Mouse (Mus musculus): ENCODE data around the gene Ptcd2. TPM values are rescaled to one million over a fixed set of nuclear protein-coding genes. Genes with fewer than 3 reads are reported as not detected.
"Not testable (repeated sequence)": the region's sequence is repeated elsewhere in the genome, so short reads cannot be mapped to it uniquely, and the experiment has no call there.

Ptcd2 gene
- polyA plus RNA-seq, 2 experiments, result 13.3 to 28.4 TPM

GRCm38 (mm10) chr13:99341504-99341903, 3.0 kb downstream of the Ptcd2 start:
- TF ChIP-seq CTCF (IDR thresholded peaks at IDR 0.05; ENCODE audit: low read depth) (no peak), EP300 (IDR thresholded peaks at IDR 0.05; ENCODE audit: low read depth) (no peak)
- WGBS (ENCODE audit: insufficient replicate concordance), result 71% methylated on average over 6 of the region's 6 CpGs
- H3K9ac ChIP-seq (replicated peaks), result no peak overlapping the region
- no peak overlapping the region for H3K4me3 ChIP-seq (ENCODE audit: insufficient read depth in 1 of 2, low read depth in 2 of 2, low read length in 2 of 2)
- DNase-seq (ENCODE audit: low read depth in 3 of 3, low spot score in 3 of 3) (no peak), ATAC-seq (ENCODE audit: insufficient read depth) (no peak)
- H3K36me3 ChIP-seq (replicated peaks; ENCODE audit: control insufficient read depth, insufficient read depth, low read depth), result peaks cover 13% of the 10 kb centered on the region
- no peak overlapping the region for H3K27ac ChIP-seq
- H3K9me3 ChIP-seq (ENCODE audit: control insufficient read depth, low read length), result no peaks in the 10 kb centered on the region
- H3K4me1 ChIP-seq (replicated peaks; ENCODE audit: control insufficient read depth in 2 of 2, insufficient read depth in 2 of 2, low read length in 1 of 2), result peaks cover 7 to 9% of the 10 kb centered on the region in 2 experiments; a peak in 3 of 4 replicates
- H3K4me2 ChIP-seq (ENCODE audit: low read depth), result no peak overlapping the region
- no peaks in the 10 kb centered on the region for H3K27me3 ChIP-seq (ENCODE audit: control insufficient read depth, insufficient read depth, low read length)

GRCm38 (mm10) chr13:99337510-99337909, 7.0 kb downstream of the Ptcd2 start:
- H3K27me3 ChIP-seq (ENCODE audit: control insufficient read depth, insufficient read depth, low read length), result no peaks in the 10 kb centered on the region
- H3K4me3 ChIP-seq (ENCODE audit: insufficient read depth in 1 of 2, low read depth in 2 of 2, low read length in 2 of 2), result no peak overlapping the region
- 34% methylated on average over 6 of the region's 6 CpGs for WGBS (ENCODE audit: insufficient replicate concordance)
- H3K9ac ChIP-seq (replicated peaks), result no peak overlapping the region
- H3K27ac ChIP-seq, result no peak overlapping the region
- ATAC-seq (ENCODE audit: insufficient read depth), result no peak
- DNase-seq (ENCODE audit: low read depth in 3 of 3, low spot score in 3 of 3), result no peak
- peaks cover 21% of the 10 kb centered on the region for H3K36me3 ChIP-seq (replicated peaks; ENCODE audit: control insufficient read depth, insufficient read depth, low read depth)
- no peak overlapping the region for H3K4me2 ChIP-seq (ENCODE audit: low read depth)
- H3K4me1 ChIP-seq (replicated peaks; ENCODE audit: control insufficient read depth in 2 of 2, insufficient read depth in 2 of 2, low read length in 1 of 2), result no peaks in the 10 kb centered on the region
- no peak for TF ChIP-seq EP300 (IDR thresholded peaks at IDR 0.05; ENCODE audit: low read depth)
- no peak for TF ChIP-seq CTCF (IDR thresholded peaks at IDR 0.05; ENCODE audit: low read depth)
- no peaks in the 10 kb centered on the region for H3K9me3 ChIP-seq (ENCODE audit: control insufficient read depth, low read length)

GRCm38 (mm10) chr13:99331255-99331654, 13.2 kb downstream of the Ptcd2 start:
- H3K4me2 ChIP-seq (ENCODE audit: low read depth), result no peak overlapping the region
- H3K9ac ChIP-seq (replicated peaks), result no peak overlapping the region
- no peaks in the 10 kb centered on the region for H3K4me1 ChIP-seq (replicated peaks; ENCODE audit: control insufficient read depth in 2 of 2, insufficient read depth in 2 of 2, low read length in 1 of 2)
- DNase-seq (ENCODE audit: low read depth in 3 of 3, low spot score in 3 of 3) (no peak), ATAC-seq (ENCODE audit: insufficient read depth) (no peak)
- no peak overlapping the region for H3K4me3 ChIP-seq (ENCODE audit: insufficient read depth in 1 of 2, low read depth in 2 of 2, low read length in 2 of 2)
- H3K9me3 ChIP-seq (ENCODE audit: control insufficient read depth, low read length), result no peaks in the 10 kb centered on the region
- no peak overlapping the region for H3K27ac ChIP-seq
- H3K36me3 ChIP-seq (replicated peaks; ENCODE audit: control insufficient read depth, insufficient read depth, low read depth), result peaks cover 10% of the 10 kb centered on the region
- 86% methylated on average over 4 of the region's 4 CpGs for WGBS (ENCODE audit: insufficient replicate concordance)
- no peaks in the 10 kb centered on the region for H3K27me3 ChIP-seq (ENCODE audit: control insufficient read depth, insufficient read depth, low read length)
- TF ChIP-seq EP300 (IDR thresholded peaks at IDR 0.05; ENCODE audit: low read depth), result no peak
- TF ChIP-seq CTCF (IDR thresholded peaks at IDR 0.05; ENCODE audit: low read depth), result no peak

GRCm38 (mm10) chr13:99324337-99324685, 20.2 kb downstream of the Ptcd2 start:
- H3K27me3 ChIP-seq (ENCODE audit: control insufficient read depth, insufficient read depth, low read length); H3K9me3 ChIP-seq (ENCODE audit: control insufficient read depth, low read length); H3K36me3 ChIP-seq (replicated peaks; ENCODE audit: control insufficient read depth, insufficient read depth, low read depth); H3K4me2 ChIP-seq (ENCODE audit: low read depth); ATAC-seq (ENCODE audit: insufficient read depth); H3K27ac ChIP-seq; H3K9ac ChIP-seq (replicated peaks); H3K4me3 ChIP-seq (ENCODE audit: insufficient read depth in 1 of 2, low read depth in 2 of 2, low read length in 2 of 2); H3K4me1 ChIP-seq (replicated peaks; ENCODE audit: control insufficient read depth in 2 of 2, insufficient read depth in 2 of 2, low read length in 1 of 2); DNase-seq (ENCODE audit: low read depth in 3 of 3, low spot score in 3 of 3): not testable (repeated sequence)
- 83% methylated on average over 8 of the region's 8 CpGs for WGBS (ENCODE audit: insufficient replicate concordance)

DNA sequence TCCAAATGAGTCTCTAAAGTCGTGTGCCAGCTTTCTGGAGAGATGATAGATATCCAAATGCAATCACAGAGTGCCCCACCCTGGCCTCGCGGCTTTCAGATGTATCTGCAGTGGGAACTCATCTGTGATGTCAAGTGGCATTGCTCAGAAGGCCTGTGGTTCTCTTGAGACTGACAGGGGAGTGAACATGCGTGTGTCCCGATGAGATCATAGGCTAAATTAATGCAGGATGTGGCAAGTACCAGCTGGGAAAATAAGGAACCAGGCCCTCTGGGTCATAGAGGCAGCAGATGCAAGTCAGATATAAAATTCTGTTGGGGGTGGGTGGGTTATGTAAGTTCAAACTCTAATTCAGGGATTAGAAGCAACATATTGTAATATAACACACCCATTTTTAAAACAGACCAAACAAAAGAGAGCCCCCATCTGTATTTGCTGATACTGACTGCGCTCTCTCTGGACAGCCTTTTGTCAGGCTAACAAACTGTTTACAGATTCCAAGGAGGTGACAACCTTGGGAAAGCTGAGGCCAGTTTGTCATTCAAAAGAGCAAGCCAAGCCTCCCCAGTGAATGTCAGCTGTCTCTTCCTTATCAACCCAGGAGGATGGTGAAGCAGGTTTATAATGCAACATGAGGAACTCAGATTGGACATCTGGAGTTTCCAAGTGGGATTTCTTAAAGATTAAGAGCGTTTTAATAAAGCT, 20.7 kb downstream of the Ptcd2 start:
- H3K9ac ChIP-seq (replicated peaks), result no peak overlapping the region
- no peaks in the 10 kb centered on the region for H3K4me1 ChIP-seq (replicated peaks; ENCODE audit: control insufficient read depth in 2 of 2, insufficient read depth in 2 of 2, low read length in 1 of 2)
- 60% methylated on average over 7 of the region's 7 CpGs for WGBS (ENCODE audit: insufficient replicate concordance)
- H3K4me3 ChIP-seq (ENCODE audit: insufficient read depth in 1 of 2, low read depth in 2 of 2, low read length in 2 of 2), result no peak overlapping the region
- H3K4me2 ChIP-seq (ENCODE audit: low read depth), result no peak overlapping the region
- peaks cover 3% of the 10 kb centered on the region for H3K36me3 ChIP-seq (replicated peaks; ENCODE audit: control insufficient read depth, insufficient read depth, low read depth)
- ATAC-seq (ENCODE audit: insufficient read depth) (no peak), DNase-seq (ENCODE audit: low read depth in 3 of 3, low spot score in 3 of 3) (no peak)
- no peaks in the 10 kb centered on the region for H3K9me3 ChIP-seq (ENCODE audit: control insufficient read depth, low read length)
- H3K27me3 ChIP-seq (ENCODE audit: control insufficient read depth, insufficient read depth, low read length), result no peaks in the 10 kb centered on the region
- TF ChIP-seq CTCF (IDR thresholded peaks at IDR 0.05; ENCODE audit: low read depth) (no peak), EP300 (IDR thresholded peaks at IDR 0.05; ENCODE audit: low read depth) (no peak)
- H3K27ac ChIP-seq, result no peak overlapping the region

DNA sequence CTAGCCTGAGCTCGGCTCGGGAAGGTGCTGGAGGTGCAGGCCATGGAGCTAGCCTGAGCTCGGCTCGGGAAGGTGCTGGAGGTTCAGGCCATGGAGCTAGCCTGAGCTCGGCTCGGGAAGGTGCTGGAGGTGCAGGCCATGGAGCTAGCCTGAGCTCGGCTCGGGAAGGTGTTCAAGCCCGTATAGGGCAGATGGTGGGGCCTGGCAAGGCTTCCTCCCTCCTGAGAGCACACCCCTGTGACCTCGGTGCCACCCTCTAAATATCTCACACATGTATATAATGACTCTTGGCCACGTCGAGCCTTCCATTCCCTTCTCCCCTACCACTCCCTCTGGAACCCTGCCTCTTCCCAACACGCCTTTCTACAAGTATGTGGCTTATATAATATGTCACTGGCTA, 21.6 kb downstream of the Ptcd2 start:
- not testable (repeated sequence) for H3K4me3 ChIP-seq (ENCODE audit: insufficient read depth in 1 of 2, low read depth in 2 of 2, low read length in 2 of 2); H3K36me3 ChIP-seq (replicated peaks; ENCODE audit: control insufficient read depth, insufficient read depth, low read depth); H3K9ac ChIP-seq (replicated peaks); H3K4me2 ChIP-seq (ENCODE audit: low read depth); H3K9me3 ChIP-seq (ENCODE audit: control insufficient read depth, low read length); H3K27ac ChIP-seq; DNase-seq (ENCODE audit: low read depth in 3 of 3, low spot score in 3 of 3); ATAC-seq (ENCODE audit: insufficient read depth); H3K27me3 ChIP-seq (ENCODE audit: control insufficient read depth, insufficient read depth, low read length); H3K4me1 ChIP-seq (replicated peaks; ENCODE audit: control insufficient read depth in 2 of 2, insufficient read depth in 2 of 2, low read length in 1 of 2)
- WGBS (ENCODE audit: insufficient replicate concordance), result 78% methylated on average over 10 of the region's 13 CpGs
